Mouse (Mus musculus) kidney, embryonic 14.5 days (tissue): ENCODE results near the gene Il19. TPM values are rescaled to one million over a fixed set of nuclear protein-coding genes. Genes with fewer than 3 reads are reported as not detected.

Source experiments
- ATAC-seq: fragments of 200-750 bp; cut with Nextera tagmentation; 2 replicates; pipeline ENCODE4 v1.8.0; 2017; ENCODE audit warnings: moderate number of reproducible peaks, mild to moderate bottlenecking, moderate TSS enrichment, moderate library complexity; ENCODE audit not compliant: low FRiP score, low TSS enrichment
- H3K27ac ChIP-seq: fragments of 300-500 bp; sonication (generic); 2 replicates; pipeline ENCODE4 v1.5.1; 2014; ENCODE audit warnings: low read depth, mild to moderate bottlenecking, low read length, moderate library complexity, mixed read lengths
- H3K27me3 ChIP-seq: fragments of 300-500 bp; sonication (generic); 2 replicates; pipeline ENCODE4 v1.6.1; 2014; ENCODE audit warnings: mild to moderate bottlenecking, low read length; ENCODE audit not compliant: control insufficient read depth, insufficient read depth
- H3K36me3 ChIP-seq: fragments of 300-500 bp; sonication (generic); 2 replicates; pipeline ENCODE4 v1.6.1; 2014; ENCODE audit warnings: low read length, mixed read lengths; ENCODE audit not compliant: control insufficient read depth, insufficient read depth
- H3K4me1 ChIP-seq: fragments of 300-500 bp; sonication (generic); 2 replicates; pipeline ENCODE4 v1.6.1; 2014; ENCODE audit warnings: low read length, mixed read lengths; ENCODE audit not compliant: control insufficient read depth, insufficient read depth
- H3K4me2 ChIP-seq: fragments of 300-500 bp; sonication (generic); replicated peaks from 2 replicates; pipeline ENCODE4 v1.6.1; 2014; ENCODE audit warnings: low read depth, mild to moderate bottlenecking, low read length
- H3K4me3 ChIP-seq: fragments of 300-500 bp; sonication (generic); 2 replicates; pipeline ENCODE4 v1.5.1; 2014; ENCODE audit warnings: mild to moderate bottlenecking, low read length
- H3K9ac ChIP-seq: fragments of 300-500 bp; sonication (generic); 2 replicates; pipeline ENCODE4 v1.6.1; 2014; ENCODE audit warnings: low read depth, mild to moderate bottlenecking, low read length, moderate library complexity
- H3K9me3 ChIP-seq: fragments of 300-500 bp; sonication (generic); 2 replicates; pipeline ENCODE4 v1.6.1; 2016; ENCODE audit warnings: low read length; ENCODE audit not compliant: control insufficient read depth
- WGBS: fragments of 180-500 bp; shearing (Covaris S2); extraction: QIAGEN DNeasy Blood & Tissue Kit; methylation state at CpG from one replicate; pipeline ENCODE4 v1.1.7; 2014; 5-methylcytosine and 5-hydroxymethylcytosine counted together
- polyA plus RNA-seq: library from polyadenylated mRNA; unstranded; fragments of >200 nt; fragmentation: Nextera tagmentation; extraction: Ambion mirVana; gene quantifications from 2 replicates; pipeline ENCODE4 v1.2.1, GENCODE M21; 2014

Il19 gene
- polyA plus RNA-seq, 1 experiment from 2014 or later, result 0.28 TPM

DNA sequence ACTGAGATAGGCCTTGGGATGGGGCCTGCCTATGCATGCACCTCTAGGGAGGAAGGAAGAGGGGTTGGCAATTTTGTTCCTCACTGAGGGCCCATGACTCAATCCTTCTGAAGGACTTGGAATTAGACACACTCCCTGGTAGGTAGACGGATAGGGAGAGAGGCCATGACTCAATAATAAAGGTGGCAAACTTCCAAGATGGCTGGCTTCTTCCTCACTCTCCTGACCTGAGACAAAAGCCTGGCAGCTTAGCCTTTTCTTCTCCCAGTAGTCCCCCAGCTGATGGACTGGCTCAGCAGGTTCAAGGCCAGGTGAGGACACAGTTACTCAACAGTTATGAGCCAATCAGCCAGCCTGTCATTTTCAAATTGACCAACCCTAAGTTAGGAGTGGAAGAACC is 47.5 kb downstream of the Il19 start:
- 83% methylated on average over 1 of the region's 1 CpGs for WGBS
- Histone ChIP-seq H3K4me3 (no peak overlapping the region), H3K9me3 (no peaks in the 10 kb centered on the region), H3K9ac (no peak overlapping the region), H3K27me3 (no peaks in the 10 kb centered on the region), H3K4me1 (no peaks in the 10 kb centered on the region), H3K27ac (no peak overlapping the region; the same call in 1 of the 2 replicates), H3K4me2 (no peak overlapping the region), H3K36me3 (no peaks in the 10 kb centered on the region)
- ATAC-seq, result no peak

- no peak for ATAC-seq
- H3K9ac ChIP-seq, result no peak within 1 kb of the TSS
- no peak within 1 kb of the TSS for H3K4me2 ChIP-seq
- H3K27ac ChIP-seq, result no peak within 1 kb of the TSS
- H3K36me3 ChIP-seq, result no peaks in the 10 kb centered on the region
- no peaks in the 10 kb centered on the region for H3K9me3 ChIP-seq
- no peak within 1 kb of the TSS for H3K4me3 ChIP-seq
- H3K4me1 ChIP-seq, result no peaks in the 10 kb centered on the region
- no peaks in the 10 kb centered on the region for H3K27me3 ChIP-seq
Observed at GRCm38 (mm10) chr1:130887354-130887753, 52.6 kb downstream of the Il19 start, which contains the start of gene Il24. Il24 (minus strand) TSS chr1:130887454.

DNA sequence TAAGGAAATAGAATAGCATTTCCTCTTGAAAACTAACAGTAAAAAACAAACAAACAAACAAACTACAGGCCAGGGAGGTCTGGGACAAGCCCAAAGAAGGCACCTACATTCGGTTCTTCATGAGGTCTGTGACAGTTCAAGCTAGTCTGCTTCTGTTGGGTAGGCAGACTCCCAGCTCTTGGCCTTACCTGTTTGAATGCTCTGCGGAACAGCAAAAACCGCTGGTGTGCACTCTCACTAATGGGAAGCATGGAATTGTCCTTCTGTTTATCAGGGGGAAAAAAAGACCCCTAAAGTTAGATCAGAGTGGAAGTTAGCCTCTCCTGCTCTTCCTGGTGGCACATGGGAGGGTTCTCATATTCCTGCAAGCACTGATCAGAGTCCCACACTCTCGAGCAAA is 56.8 kb downstream of the Il19 start:
- no peaks in the 10 kb centered on the region for H3K36me3 ChIP-seq
- H3K27me3 ChIP-seq, result peaks cover 9% of the 10 kb centered on the region; the same call in 1 of the 2 replicates
- 90% methylated on average over 4 of the region's 4 CpGs for WGBS
- no peak overlapping the region for H3K4me2 ChIP-seq
- H3K9me3 ChIP-seq, result no peaks in the 10 kb centered on the region
- H3K4me1 ChIP-seq, result no peaks in the 10 kb centered on the region
- no peak overlapping the region for H3K9ac ChIP-seq
- no peak overlapping the region for H3K27ac ChIP-seq
- ATAC-seq, result no peak
- no peak overlapping the region for H3K4me3 ChIP-seq

Other genes starting within 250 kb of the Il19 start
- gene Gm29427, start 224.3 kb downstream of the Il19 start, polyA plus RNA-seq, result not detected in 2 replicates
- gene Yod1, start 222.8 kb downstream of the Il19 start, polyA plus RNA-seq, result 8.6 and 11.6 TPM in 2 replicates
- 5.0 and 8.2 TPM in 2 replicates for gene Pfkfb2, start 210.9 kb downstream of the Il19 start, polyA plus RNA-seq
- 8.9 and 9.4 TPM in 2 replicates for gene AA986860, start 208.1 kb downstream of the Il19 start, polyA plus RNA-seq
- gene Fcamr, start 139.2 kb downstream of the Il19 start, polyA plus RNA-seq, result not detected in 2 replicates
- gene Pigr, start 113.4 kb downstream of the Il19 start, polyA plus RNA-seq, result not detected in 2 replicates
- gene Fcmr, start 74.4 kb downstream of the Il19 start, polyA plus RNA-seq, result not detected in 2 replicates
- gene Il24, start 52.7 kb downstream of the Il19 start, polyA plus RNA-seq, result not detected in 2 replicates
- not detected in 2 replicates for gene Il20, start 28.7 kb downstream of the Il19 start, polyA plus RNA-seq
- gene Il10, start 79.7 kb upstream of the Il19 start, polyA plus RNA-seq, result not detected in 2 replicates
- gene Mapkapk2, start 157.7 kb upstream of the Il19 start, polyA plus RNA-seq, result 59.9 and 62.8 TPM in 2 replicates
- gene Dyrk3, start 198.2 kb upstream of the Il19 start, polyA plus RNA-seq, result 6.0 and 6.3 TPM in 2 replicates
- 51.7 and 67.9 TPM in 2 replicates for gene Eif2d, start 213.1 kb upstream of the Il19 start, polyA plus RNA-seq